Comparison of ENCODE assay signal across 9 mouse cellular contexts in the genomic region with DNA sequence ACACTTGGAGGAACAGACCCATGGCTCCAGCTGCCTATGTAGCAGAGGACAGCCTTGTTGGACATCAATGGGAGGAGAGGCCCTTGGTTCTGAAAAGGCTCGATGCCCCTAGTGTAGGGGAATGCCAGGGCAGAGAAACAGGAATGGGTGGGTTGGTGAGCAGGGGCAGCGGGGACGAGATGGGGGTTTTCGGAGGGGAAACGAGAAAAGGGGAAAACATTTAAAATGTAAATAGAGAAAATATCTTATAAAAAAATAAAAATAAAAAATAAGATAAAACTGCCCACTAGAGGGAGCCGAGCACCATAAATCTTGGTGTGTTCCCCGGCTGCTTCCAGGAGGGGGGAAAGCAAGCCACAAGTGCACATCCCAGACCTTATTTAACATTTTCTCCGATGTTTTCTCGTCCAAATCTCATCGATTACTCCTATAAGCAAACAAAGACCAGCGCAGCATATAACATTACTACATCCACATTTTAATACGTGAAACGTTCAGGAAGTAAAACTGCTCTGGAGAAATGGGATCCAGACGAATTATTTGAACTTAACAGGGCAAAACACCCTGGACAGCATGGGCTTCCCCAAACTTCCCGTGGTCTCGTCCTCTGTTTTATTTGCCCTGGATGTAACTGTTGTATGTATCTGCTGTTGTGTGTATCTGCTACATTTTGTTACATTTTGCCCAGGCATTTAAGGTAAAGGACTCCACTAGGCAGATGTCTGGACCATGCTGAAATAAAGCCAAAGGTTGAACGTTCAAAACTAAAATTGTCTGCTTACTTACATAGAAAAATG.
A peak's percentile ranks its signal among the peaks of the same experiment; 100 is the strongest.
DNase-seq lines count a peak whose midpoint lies in the region; ATAC-seq and TF ChIP-seq lines count a peak whose summit lies in the region.
"Had no signal": no experiment of that assay in that cellular context is flagged by ENCODE, and none has a peak within 500 bp of the region (broad histone marks: within the 10 kb centered on the region; RNA-seq: fewer than 3 reads in every experiment).

No protein-coding gene starts in this region.

- TF ChIP-seq CTCF in gastrocnemius, adult 2 months (IDR thresholded peaks at IDR 0.05) = peak; percentile 75

- 0 out of 2 replicates have a peak, but pooled peaks cover 10% of the 10 kb centered on the region for H3K4me1 ChIP-seq in intestine, embryonic 14.5 days (replicated peaks; ENCODE audit: control insufficient read depth, insufficient read depth, low read length)
- peaks cover 41% of the 10 kb centered on the region for H3K4me1 ChIP-seq in limb, embryonic 13.5 days
- no peaks in the 10 kb centered on the region for H3K4me1 ChIP-seq in midbrain, embryonic 14.5 days (ENCODE audit: control insufficient read depth, insufficient read depth, low read length)
- H3K4me1 ChIP-seq: megakaryocyte, embryonic 14.5 days had no signal

- H3K27me3 ChIP-seq in intestine, embryonic 14.5 days (replicated peaks; ENCODE audit: control insufficient read depth, insufficient read depth, low read length) = no peaks in the 10 kb centered on the region
- H3K27me3 ChIP-seq in limb, embryonic 13.5 days = no peaks in the 10 kb centered on the region
- H3K27me3 ChIP-seq in midbrain, embryonic 14.5 days (ENCODE audit: control insufficient read depth, insufficient read depth, low read length) = no peaks in the 10 kb centered on the region
- H3K27me3 ChIP-seq: megakaryocyte, embryonic 14.5 days had no signal

- peak; percentile 53 for DNase-seq in gastrocnemius, adult 2 months
- DNase-seq in gastrocnemius, postnatal 25 days = no peak
- peak; percentile 1 for DNase-seq in cerebellum, adult 9-11 months
- DNase-seq in frontal cortex, postnatal 36 days (ENCODE audit: low spot score in 2 of 2) = peak; percentile 5 to 29
- peak; percentile 61 for DNase-seq in intestine, embryonic 14.5 days (ENCODE audit: low spot score)
- peak; percentile 86 for DNase-seq in midbrain, embryonic 14.5 days
- DNase-seq in testis, postnatal 14 days (ENCODE audit: low spot score) = peak; percentile 6

- no peaks in the 10 kb centered on the region for H3K9me3 ChIP-seq in intestine, embryonic 14.5 days (ENCODE audit: control insufficient read depth, low read length)
- no peaks in the 10 kb centered on the region for H3K9me3 ChIP-seq in limb, embryonic 13.5 days
- H3K9me3 ChIP-seq in midbrain, embryonic 14.5 days (ENCODE audit: control insufficient read depth, low read length) = no peaks in the 10 kb centered on the region
- H3K9me3 ChIP-seq: megakaryocyte, embryonic 14.5 days had no signal

- ATAC-seq in intestine, embryonic 14.5 days (replicated peaks; ENCODE audit: low FRiP score, low TSS enrichment, low read depth) = no peak
- ATAC-seq in limb, embryonic 13.5 days (ENCODE audit: low FRiP score, low read depth) = 0 out of 2 replicates have a peak, but pooled peaks have one; percentile 60
- ATAC-seq in midbrain, embryonic 14.5 days (ENCODE audit: low FRiP score, low TSS enrichment) = peak; percentile 82; the same call in 1 of the 2 replicates

- peak overlapping the region; percentile 68 for H3K4me3 ChIP-seq in gastrocnemius, adult 2 months
- peak overlapping the region; percentile 23; the same call in 1 of the 2 replicates for H3K4me3 ChIP-seq in intestine, embryonic 14.5 days (ENCODE audit: low read depth, low read length)
- H3K4me3 ChIP-seq in limb, embryonic 13.5 days = peak overlapping the region; percentile 29
- 0 out of 2 replicates have a peak overlapping the region, but pooled peaks have one; percentile 17 for H3K4me3 ChIP-seq in midbrain, embryonic 14.5 days (replicated peaks; ENCODE audit: low read depth, low read length)
- H3K4me3 ChIP-seq: megakaryocyte, embryonic 14.5 days had no signal

- no peaks in the 10 kb centered on the region for H3K36me3 ChIP-seq in intestine, embryonic 14.5 days (ENCODE audit: control insufficient read depth, insufficient read depth, low read length)
- H3K36me3 ChIP-seq in limb, embryonic 13.5 days = no peaks in the 10 kb centered on the region
- H3K36me3 ChIP-seq in midbrain, embryonic 14.5 days (ENCODE audit: control insufficient read depth, insufficient read depth, low read length) = no peaks in the 10 kb centered on the region

- peak overlapping the region; percentile 89 for H3K27ac ChIP-seq in gastrocnemius, adult 2 months
- H3K27ac ChIP-seq in intestine, embryonic 14.5 days (ENCODE audit: low read depth) = no peak overlapping the region
- H3K27ac ChIP-seq in limb, embryonic 13.5 days = no peak overlapping the region
- no peak overlapping the region for H3K27ac ChIP-seq in midbrain, embryonic 14.5 days (replicated peaks; ENCODE audit: low read depth, low read length)

- WGBS in intestine, embryonic 14.5 days = 20% methylated on average over 17 of the region's 17 CpGs
- 20% methylated on average over 17 of the region's 17 CpGs for WGBS in limb, embryonic 13.5 days
- 27% methylated on average over 17 of the region's 17 CpGs for WGBS in midbrain, embryonic 14.5 days

- peak overlapping the region; percentile 47 for H3K4me2 ChIP-seq in intestine, embryonic 14.5 days (ENCODE audit: low read length)
- peak overlapping the region; percentile 58 for H3K4me2 ChIP-seq in limb, embryonic 13.5 days (replicated peaks)
- H3K4me2 ChIP-seq in midbrain, embryonic 14.5 days (ENCODE audit: low read length) = peak overlapping the region; percentile 50

- H3K9ac ChIP-seq in intestine, embryonic 14.5 days (ENCODE audit: low read length) = no peak overlapping the region
- H3K9ac ChIP-seq in limb, embryonic 13.5 days = peak overlapping the region; percentile 48; the same call in 1 of the 2 replicates
- H3K9ac ChIP-seq in midbrain, embryonic 14.5 days (replicated peaks; ENCODE audit: low read length) = no peak overlapping the region

- intact Hi-C loops in gastrocnemius, adult 2 months (cut with DNase I) = loop anchor here (2.0 kb wide), 1 partner anchor 737 kb away; no protein-coding TSS in a partner anchor

Comparison
In these comparisons a context has a peak if more than half of its experiments do, and no peak if none do; other contexts are left out.
1. H3K4me3 ChIP-seq: peak in every context shown above with its lines; median percentile 68 in gastrocnemius, adult 2 months; 29 in limb, embryonic 13.5 days; 23 in intestine, embryonic 14.5 days; 17 in midbrain, embryonic 14.5 days.